Mouse (Mus musculus): ENCODE data around the gene Cds2.
A peak's percentile ranks its signal among the peaks of the same experiment; 100 is the strongest.
"Not testable (repeated sequence)": the region's sequence is repeated elsewhere in the genome, so short reads cannot be mapped to it uniquely, and the experiment has no call there.

Gene Cds2

DNA sequence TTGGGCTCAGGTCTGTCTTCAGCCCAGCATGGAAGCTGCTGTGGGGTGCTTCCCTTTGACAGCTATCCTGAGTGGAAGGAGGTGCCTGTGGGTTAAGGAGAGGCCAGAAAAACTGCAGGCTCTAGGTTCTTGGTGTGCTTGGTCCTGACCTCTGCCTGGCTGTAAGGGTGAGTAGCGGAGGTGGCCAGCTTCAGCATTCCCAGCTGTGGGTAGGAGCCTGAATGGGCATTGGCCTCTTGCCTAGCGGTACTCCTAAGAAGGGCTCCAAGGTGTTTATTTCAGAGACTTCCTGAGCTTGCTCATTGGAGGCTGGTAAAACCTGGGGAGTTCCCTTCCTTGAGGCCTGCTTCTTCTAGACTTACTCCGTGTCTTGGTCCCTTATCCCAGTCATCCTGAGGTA is 28.3 kb downstream of the Cds2 start:
- no peak for DNase-seq (ENCODE audit: low spot score in 2 of 2)

DNA sequence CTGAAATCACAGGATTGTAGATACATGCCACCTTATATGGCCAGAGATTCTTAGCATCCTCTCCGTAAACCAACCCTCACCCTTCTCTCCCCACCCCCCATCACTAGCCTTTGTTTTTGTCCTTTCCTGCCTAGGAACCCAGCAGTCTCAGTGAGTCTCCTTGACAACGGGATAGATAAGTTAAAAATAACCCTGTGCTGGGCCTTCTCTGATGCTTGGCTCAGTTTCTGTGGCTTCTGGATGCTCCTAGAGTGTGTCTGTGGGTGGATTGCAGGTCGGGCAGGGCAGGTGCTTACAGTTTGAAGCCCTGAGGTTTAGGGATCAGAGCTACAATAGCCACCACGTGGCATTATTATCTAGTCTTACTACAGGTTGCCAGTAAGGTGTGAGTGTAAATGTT is 29.1 kb downstream of the Cds2 start:
- peak in 1 of 2 experiments; percentile 58 for DNase-seq (ENCODE audit: low spot score in 2 of 2)

DNA sequence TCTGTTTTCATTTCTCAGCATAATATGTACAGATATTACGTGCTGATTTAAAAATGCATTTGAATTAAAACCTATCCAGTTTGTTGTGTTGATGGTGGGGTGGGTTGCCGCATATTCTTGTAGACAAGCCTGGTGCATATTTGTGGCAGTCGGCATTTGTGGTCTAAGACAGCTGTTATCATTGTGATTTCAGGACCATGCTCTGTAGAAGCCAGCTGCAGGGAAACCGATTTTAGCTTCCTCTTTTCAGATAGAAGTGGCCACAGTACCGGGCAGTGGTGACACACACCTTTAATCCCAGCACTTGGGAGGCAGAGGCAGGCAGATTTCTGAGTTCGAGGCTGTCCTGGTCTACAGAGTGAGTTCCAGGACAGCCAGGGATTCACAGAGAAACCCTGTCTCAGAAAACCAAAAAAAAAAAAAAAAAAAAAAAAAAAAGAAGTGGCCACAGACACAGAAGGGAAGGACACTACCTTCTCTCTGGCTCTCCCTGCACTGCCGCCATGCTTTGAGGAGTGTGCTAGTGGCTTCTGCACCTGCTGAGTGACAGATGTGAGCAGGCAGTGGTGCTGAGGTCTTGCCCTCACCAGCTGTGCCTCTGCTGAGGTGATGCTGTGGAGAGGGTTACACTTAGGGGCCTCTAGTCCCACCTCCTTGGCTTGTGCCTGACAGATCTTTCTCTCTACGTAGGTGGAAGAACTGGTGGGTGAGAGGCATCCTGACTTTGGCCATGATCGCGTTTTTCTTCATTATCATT is 30.9 kb downstream of the Cds2 start:
- DNase-seq (ENCODE audit: low spot score in 2 of 2), result no peak

- DNase-seq (ENCODE audit: low spot score in 2 of 2), result no peak
Measured at GRCm38 (mm10) chr2:132298250-132298649, 35.3 kb downstream of the Cds2 start.

- no peak for DNase-seq (ENCODE audit: low spot score in 2 of 2)
Measured at GRCm38 (mm10) chr2:132301436-132301835, 38.5 kb downstream of the Cds2 start.

- no peak for DNase-seq (ENCODE audit: low spot score in 2 of 2)
Measured at GRCm38 (mm10) chr2:132305165-132305564, 42.2 kb downstream of the Cds2 start.

- no peak for DNase-seq (ENCODE audit: low spot score in 2 of 2)
Measured at GRCm38 (mm10) chr2:132305988-132306387, 43.0 kb downstream of the Cds2 start.

DNA sequence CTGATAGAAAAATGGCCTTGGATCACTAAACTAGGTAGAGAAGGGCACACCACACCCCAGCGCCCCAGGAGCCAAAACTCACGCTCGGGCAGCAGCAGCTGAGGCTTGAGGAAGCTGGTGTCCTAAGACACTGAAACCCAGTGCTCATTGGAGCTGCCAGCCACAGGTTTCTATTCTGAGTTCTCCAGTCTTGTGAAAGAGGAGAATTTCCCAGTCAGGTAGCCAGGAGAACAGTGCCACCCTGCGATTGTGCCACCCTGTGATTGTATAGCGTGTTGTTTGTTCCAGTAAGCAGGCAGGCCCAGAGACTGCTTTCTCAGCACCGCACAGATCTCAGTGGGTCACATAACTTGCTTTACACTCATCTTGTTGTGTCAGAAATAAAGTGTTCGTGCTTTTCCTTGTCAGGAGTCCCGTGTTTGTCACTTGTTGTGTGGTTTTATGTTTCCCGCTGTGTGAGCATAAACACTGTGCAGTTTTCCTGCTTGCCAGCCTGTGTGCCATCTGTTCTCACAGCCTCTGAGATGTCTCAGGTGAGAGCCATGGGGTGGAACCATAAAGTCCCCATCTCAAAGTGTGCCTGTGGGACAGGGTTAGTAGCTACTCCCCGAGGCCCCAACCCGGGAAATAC is 44.4 kb downstream of the Cds2 start:
- DNase-seq (ENCODE audit: low spot score in 2 of 2), result no peak

GRCm38 (mm10) chr2:132308829-132309228 is 45.9 kb downstream of the Cds2 start:
- DNase-seq (ENCODE audit: low spot score in 2 of 2), result no peak

DNA sequence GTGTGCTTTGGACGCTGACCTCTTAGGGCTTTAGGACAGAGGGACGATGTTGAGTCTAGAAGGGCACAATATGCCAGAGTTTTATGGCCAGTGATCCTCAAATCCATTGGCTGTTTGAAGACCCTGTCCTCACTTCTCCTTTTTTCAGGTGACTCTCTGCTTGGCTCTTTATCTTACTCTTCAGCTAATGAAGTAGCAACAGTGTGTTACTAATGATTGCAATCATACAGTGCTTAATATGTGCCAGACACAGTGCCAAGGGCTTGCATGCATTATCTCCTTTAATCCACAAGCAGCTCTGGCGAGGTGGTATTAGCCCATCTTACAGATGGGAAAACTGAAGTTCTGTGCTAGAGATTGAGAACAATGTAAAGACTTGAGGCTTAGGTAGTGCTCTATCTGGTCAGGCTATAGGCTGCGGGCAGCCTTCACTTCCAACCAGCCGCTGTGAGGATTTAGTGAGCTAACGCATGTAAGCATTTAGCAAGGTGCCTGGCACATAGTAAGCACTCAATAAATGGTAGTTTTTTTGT is 46.5 kb downstream of the Cds2 start:
- no peak for DNase-seq (ENCODE audit: low spot score in 2 of 2)

GRCm38 (mm10) chr2:132312616-132313015 is 49.7 kb downstream of the Cds2 start:
- DNase-seq (ENCODE audit: low spot score in 2 of 2), result no peak

- no peak for DNase-seq (ENCODE audit: low spot score in 2 of 2)
Measured at GRCm38 (mm10) chr2:132313568-132313967, 50.6 kb downstream of the Cds2 start.

GRCm38 (mm10) chr2:132314057-132314456 is 51.1 kb downstream of the Cds2 start:
- DNase-seq (ENCODE audit: low spot score in 2 of 2), result not testable (repeated sequence)

DNA sequence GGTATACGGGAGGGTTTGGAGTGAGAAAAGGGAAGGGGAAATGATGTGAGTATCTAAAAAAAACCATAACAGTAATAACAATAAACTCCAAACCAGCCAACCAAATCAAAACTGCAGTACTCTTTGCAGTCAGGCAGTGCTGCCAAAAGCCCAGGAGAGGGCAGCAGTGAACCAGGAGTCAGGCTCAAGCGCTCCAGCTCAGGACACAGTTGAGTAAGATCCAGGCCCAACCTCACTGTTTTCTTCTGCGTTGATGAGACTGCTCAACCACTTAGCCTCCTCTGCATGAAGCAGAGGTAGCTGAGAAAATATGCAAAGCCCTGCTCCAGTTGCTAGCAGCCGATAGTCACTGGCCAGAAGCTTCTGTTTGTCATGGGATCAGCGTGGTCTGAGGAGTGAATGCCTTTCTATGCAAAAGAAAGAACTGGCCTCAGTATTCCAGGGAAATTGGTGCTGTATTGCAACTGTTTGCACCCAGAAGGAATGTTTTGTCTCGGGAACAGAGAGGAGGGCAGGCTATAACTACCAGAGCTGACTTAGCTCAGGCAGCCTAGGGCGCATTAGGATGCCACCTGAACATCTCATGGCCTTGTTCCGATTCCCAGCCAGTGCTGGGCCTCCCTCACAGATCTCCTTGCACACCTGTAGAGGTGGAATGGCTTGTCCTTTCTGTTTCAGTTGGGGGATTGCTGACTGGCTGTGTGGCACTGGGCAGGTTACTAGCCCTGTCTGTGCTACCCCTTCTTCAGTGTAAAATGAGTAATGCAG is 53.3 kb downstream of the Cds2 start:
- peak; percentile 64 to 79 for DNase-seq (ENCODE audit: low spot score in 2 of 2)

DNA sequence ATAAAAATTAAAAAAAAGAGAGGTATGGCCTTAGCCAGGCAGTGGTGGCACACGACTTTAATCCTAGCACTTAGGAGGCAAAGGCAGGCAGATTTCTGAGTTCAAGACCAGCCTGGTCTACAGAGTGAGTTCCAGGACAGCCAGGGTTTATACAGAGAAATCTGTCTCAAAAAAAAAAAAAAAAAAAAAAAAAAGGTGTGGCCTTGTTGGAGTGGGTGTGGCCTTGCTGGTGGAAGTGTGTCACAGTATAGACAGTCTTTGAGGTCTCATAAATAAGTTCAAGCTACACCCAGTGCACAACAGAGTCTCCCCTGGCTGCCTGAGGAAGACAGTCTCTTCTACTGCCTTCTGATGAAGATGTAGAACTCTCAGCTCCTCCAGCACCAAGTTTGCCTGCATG is 54.2 kb downstream of the Cds2 start:
- no peak for DNase-seq (ENCODE audit: low spot score in 2 of 2)

DNA sequence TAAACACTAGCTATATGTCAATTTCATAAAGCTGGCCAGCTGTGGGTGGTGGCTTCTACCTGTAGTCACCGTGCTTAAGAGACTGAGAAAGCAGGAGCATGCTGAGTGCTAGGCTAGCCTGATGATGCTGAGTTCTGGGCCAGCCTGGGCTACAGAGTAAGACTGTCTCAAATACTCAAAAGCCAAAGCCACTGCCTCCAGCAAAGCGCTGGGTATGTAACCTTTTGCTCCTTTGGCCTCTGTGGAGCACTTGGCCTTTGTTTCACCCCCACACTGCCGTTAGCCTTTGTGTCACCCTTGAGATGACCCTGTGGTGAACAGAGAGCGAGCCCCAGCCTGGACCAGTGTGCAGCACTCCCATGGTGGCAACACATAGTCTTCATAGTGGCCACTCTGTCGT is 57.6 kb downstream of the Cds2 start:
- DNase-seq (ENCODE audit: low spot score in 2 of 2), result no peak

GRCm38 (mm10) chr2:132323541-132323940 is 60.6 kb downstream of the Cds2 start:
- no peak for DNase-seq (ENCODE audit: low spot score in 2 of 2)

- DNase-seq (ENCODE audit: low spot score in 2 of 2), result no peak
Measured at GRCm38 (mm10) chr2:132337202-132337601, 74.3 kb downstream of the Cds2 start.

GRCm38 (mm10) chr2:132340350-132340749 is 77.4 kb downstream of the Cds2 start:
- no peak for DNase-seq (ENCODE audit: low spot score in 2 of 2)

DNA sequence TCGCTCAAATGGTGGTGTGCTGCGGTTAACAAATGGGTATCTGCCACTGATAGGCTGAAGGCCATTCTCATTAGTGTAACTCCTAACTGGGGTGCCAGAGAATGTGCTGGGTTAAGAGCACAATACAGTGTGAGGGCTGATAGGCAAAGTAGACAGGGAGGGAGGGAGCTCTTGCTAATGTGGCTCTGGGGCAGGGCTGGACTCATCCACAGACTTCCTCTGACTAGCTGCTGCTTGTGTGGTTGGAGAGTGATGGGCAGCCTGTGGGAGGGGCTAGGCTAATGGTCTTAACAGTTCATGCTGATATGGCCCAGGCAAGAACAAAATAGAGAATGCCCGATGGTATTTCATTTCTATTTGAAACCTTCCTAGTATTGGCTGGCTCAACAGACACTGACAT is 78.3 kb downstream of the Cds2 start:
- no peak for DNase-seq (ENCODE audit: low spot score in 2 of 2)

- DNase-seq (ENCODE audit: low spot score in 2 of 2), result no peak
Measured at GRCm38 (mm10) chr2:132343846-132344245, 80.9 kb downstream of the Cds2 start.
